Mouse (Mus musculus) stomach, embryonic 14.5 days (tissue): Measurements from ENCODE around the gene Tmem251. TPM values are rescaled to one million over a fixed set of nuclear protein-coding genes. Genes with fewer than 3 reads are reported as not detected.
A peak's percentile ranks its signal among the peaks of the same experiment; 100 is the strongest.

Experiments used
- ATAC-seq: fragments of 200-750 bp; cut with Nextera tagmentation; 2 replicates; pipeline ENCODE4 v1.8.0; 2017; ENCODE audit warnings: low read depth, moderate TSS enrichment; ENCODE audit not compliant: insufficient number of reproducible peaks, insufficient read depth, low FRiP score
- H3K27ac ChIP-seq: fragments of 300-500 bp; sonication (generic); 2 replicates; pipeline ENCODE4 v1.5.1; 2014; ENCODE audit warnings: mild to moderate bottlenecking, low read length, moderate library complexity, mixed read lengths
- H3K27me3 ChIP-seq: fragments of 300-500 bp; sonication (generic); 2 replicates; pipeline ENCODE4 v1.6.1; 2014; ENCODE audit warnings: low read length, control low read depth, mixed read lengths; ENCODE audit not compliant: control insufficient read depth, insufficient read depth
- H3K36me3 ChIP-seq: fragments of 300-500 bp; sonication (generic); 2 replicates; pipeline ENCODE4 v1.6.1; 2014; ENCODE audit warnings: mild to moderate bottlenecking, control low read depth, low read length, moderate library complexity, mixed read lengths; ENCODE audit not compliant: control insufficient read depth, insufficient read depth
- H3K4me1 ChIP-seq: fragments of 300-500 bp; sonication (generic); 2 replicates; pipeline ENCODE4 v1.6.1; 2014; ENCODE audit warnings: low read length, control low read depth, mixed read lengths; ENCODE audit not compliant: control insufficient read depth, insufficient read depth
- H3K4me2 ChIP-seq: fragments of 300-500 bp; sonication (generic); replicated peaks from 2 replicates; pipeline ENCODE4 v1.6.1; 2014; ENCODE audit warnings: low read depth, low read length, control low read depth
- H3K4me3 ChIP-seq: fragments of 300-500 bp; sonication (generic); 2 replicates; pipeline ENCODE4 v1.5.1; 2014; ENCODE audit warnings: low read depth, low read length, control low read depth
- H3K9ac ChIP-seq: fragments of 300-500 bp; sonication (generic); replicated peaks from 2 replicates; pipeline ENCODE4 v1.6.1; 2014; ENCODE audit warnings: low read depth, mild to moderate bottlenecking, control low read depth, low read length, moderate library complexity, mixed read lengths
- H3K9me3 ChIP-seq: fragments of 300-500 bp; sonication (generic); 2 replicates; pipeline ENCODE4 v1.6.1; 2016; ENCODE audit warnings: low read depth, low read length, control low read depth; ENCODE audit not compliant: control insufficient read depth
- WGBS: fragments of 180-500 bp; shearing (Covaris S2); extraction: QIAGEN DNeasy Blood & Tissue Kit; methylation state at CpG from one replicate; pipeline ENCODE4 v1.1.7; 2014; 5-methylcytosine and 5-hydroxymethylcytosine counted together
- polyA plus RNA-seq: library from polyadenylated mRNA; unstranded; fragments of >200 nt; fragmentation: Nextera tagmentation; extraction: Ambion mirVana; gene quantifications from 2 replicates; pipeline ENCODE4 v1.2.1, GENCODE M21; 2014

Tmem251 gene
- polyA plus RNA-seq, 1 experiment from 2014 or later, result 12.2 TPM

- ATAC-seq, result no peak
- Histone ChIP-seq H3K4me3 (no peak overlapping the region), H3K27ac (no peak overlapping the region), H3K27me3 (no peaks in the 10 kb centered on the region), H3K9me3 (no peaks in the 10 kb centered on the region), H3K9ac (no peak overlapping the region), H3K4me1 (peaks cover 12% of the 10 kb centered on the region; the same call in 1 of the 2 replicates), H3K4me2 (no peak overlapping the region), H3K36me3 (no peaks in the 10 kb centered on the region)
- 16% methylated on average over 5 of the region's 5 CpGs for WGBS
These were observed 10.2 kb upstream of the Tmem251 start for GRCm38 (mm10) chr12:102733381-102733780.

- H3K27me3 ChIP-seq, result no peaks in the 10 kb centered on the region
These were observed 4.5 kb upstream of the Tmem251 start for GRCm38 (mm10) chr12:102739096-102739495.

GRCm38 (mm10) chr12:102740285-102740684, 3.3 kb upstream of the Tmem251 start:
- peaks cover 15% of the 10 kb centered on the region for H3K4me1 ChIP-seq
- no peaks in the 10 kb centered on the region for H3K27me3 ChIP-seq
- no peaks in the 10 kb centered on the region for H3K9me3 ChIP-seq
- no peak overlapping the region for H3K9ac ChIP-seq
- H3K36me3 ChIP-seq, result no peaks in the 10 kb centered on the region
- no peak overlapping the region for H3K4me3 ChIP-seq
- H3K27ac ChIP-seq, result no peak overlapping the region
- ATAC-seq, result no peak
- H3K4me2 ChIP-seq, result no peak overlapping the region
- WGBS, result 70% methylated on average over 3 of the region's 3 CpGs

More at GRCm38 (mm10) chr12:102739096-102739495, 4.5 kb upstream of the Tmem251 start:
- Histone ChIP-seq H3K9me3 (no peaks in the 10 kb centered on the region), H3K36me3 (no peaks in the 10 kb centered on the region), H3K27ac (no peak overlapping the region), H3K4me2 (no peak overlapping the region), H3K4me1 (peaks cover 6% of the 10 kb centered on the region; the same call in 1 of the 2 replicates), H3K9ac (no peak overlapping the region), H3K4me3 (no peak overlapping the region)
- no peak for ATAC-seq
- WGBS, result 65% methylated on average over 5 of the region's 5 CpGs

- Histone ChIP-seq H3K27me3 (no peaks in the 10 kb centered on the region), H3K9me3 (no peaks in the 10 kb centered on the region), H3K4me1 (peaks cover 15% of the 10 kb centered on the region), H3K4me2 (no peak overlapping the region), H3K27ac (no peak overlapping the region), H3K36me3 (no peaks in the 10 kb centered on the region), H3K4me3 (no peak overlapping the region), H3K9ac (no peak overlapping the region)
- 72% methylated on average over 7 of the region's 7 CpGs for WGBS
- no peak for ATAC-seq
These were observed 1.5 kb upstream of the Tmem251 start for GRCm38 (mm10) chr12:102742056-102742455.

GRCm38 (mm10) chr12:102743036-102743588, 450 bp upstream of the Tmem251 start:
- Histone ChIP-seq H3K4me3 (peak overlapping the region; percentile 75), H3K27ac (peak overlapping the region; percentile 84), H3K9me3 (no peaks in the 10 kb centered on the region), H3K4me1 (peaks cover 15% of the 10 kb centered on the region), H3K9ac (peak overlapping the region; percentile 67), H3K36me3 (no peaks in the 10 kb centered on the region), H3K4me2 (peak overlapping the region; percentile 84), H3K27me3 (no peaks in the 10 kb centered on the region)
- peak; percentile 20 for ATAC-seq
- WGBS, result under 1% methylated on average over 33 of the region's 33 CpGs

GRCm38 (mm10) chr12:102744839-102745238, 1.3 kb downstream of the Tmem251 start:
- no peak overlapping the region for H3K27ac ChIP-seq
- no peaks in the 10 kb centered on the region for H3K36me3 ChIP-seq
- no peaks in the 10 kb centered on the region for H3K27me3 ChIP-seq
- WGBS, result 59% methylated on average over 6 of the region's 6 CpGs
- peaks cover 15% of the 10 kb centered on the region for H3K4me1 ChIP-seq
- ATAC-seq, result no peak
- no peak overlapping the region for H3K4me3 ChIP-seq
- no peaks in the 10 kb centered on the region for H3K9me3 ChIP-seq
- 0 out of 2 replicates have a peak overlapping the region, but pooled peaks have one; percentile 6 for H3K9ac ChIP-seq
- peak overlapping the region; percentile 84; the same call in 1 of the 2 replicates for H3K4me2 ChIP-seq

GRCm38 (mm10) chr12:102748256-102748655, 4.7 kb downstream of the Tmem251 start:
- peaks cover 9% of the 10 kb centered on the region for H3K4me1 ChIP-seq
- no peak overlapping the region for H3K9ac ChIP-seq
- no peak for ATAC-seq
- WGBS, result 86% methylated on average over 3 of the region's 3 CpGs
- no peak overlapping the region for H3K4me2 ChIP-seq
- no peak overlapping the region for H3K27ac ChIP-seq
- no peaks in the 10 kb centered on the region for H3K27me3 ChIP-seq
- H3K9me3 ChIP-seq, result no peaks in the 10 kb centered on the region
- H3K4me3 ChIP-seq, result no peak overlapping the region
- no peaks in the 10 kb centered on the region for H3K36me3 ChIP-seq

GRCm38 (mm10) chr12:102756304-102756703, 12.7 kb downstream of the Tmem251 start:
- Histone ChIP-seq H3K9ac (no peak overlapping the region), H3K4me2 (peak overlapping the region; percentile 56), H3K4me1 (peaks cover 15% of the 10 kb centered on the region), H3K9me3 (no peaks in the 10 kb centered on the region), H3K27ac (no peak overlapping the region), H3K36me3 (no peaks in the 10 kb centered on the region; the same call in 1 of the 2 replicates), H3K27me3 (no peaks in the 10 kb centered on the region), H3K4me3 (peak overlapping the region; percentile 92)
- 73% methylated on average over 7 of the region's 7 CpGs for WGBS
- no peak for ATAC-seq
